Mouse (Mus musculus) CD4-positive, CD25-positive, alpha-beta regulatory T cell, adult 2 months (primary cell): ENCODE measurements at regions not wholly inside any gene's neighbourhood (a gene's known extent, or its start where the extent isn't known, plus 50 kb on each side); places are given as distances from the start of the nearest gene placed in this dataset.

Source experiments
- DNase-seq: peaks from one replicate; pipeline ENCODE4 v3.0.0-alpha.2; 2012; ENCODE audit warnings: low read depth, low spot score

DNA sequence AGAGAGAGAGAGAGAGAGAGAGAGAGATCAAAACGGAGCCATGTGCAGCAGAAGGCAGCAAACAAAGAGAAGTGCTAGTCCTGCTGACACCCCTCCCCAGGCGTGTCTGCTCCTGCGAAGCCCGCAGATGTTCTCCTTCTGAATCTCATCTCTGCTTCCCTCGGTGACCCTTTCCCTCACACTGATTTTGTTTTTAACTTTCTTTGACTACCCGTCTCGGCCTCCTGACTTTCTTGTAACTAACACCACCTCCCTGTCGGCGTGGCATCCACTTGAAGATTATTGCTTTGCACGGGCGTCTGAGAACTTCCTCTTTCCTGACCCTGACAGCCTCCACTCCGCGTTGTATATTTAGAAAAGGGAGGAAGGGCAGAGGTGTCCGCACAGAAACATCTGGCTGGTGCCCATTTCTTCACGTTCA is 654.3 kb downstream of the Adgrl2 start:
- DNase-seq, result no peak

GRCm38 (mm10) chr3:148335654-148336053 is 654.7 kb downstream of the Adgrl2 start:
- no peak for DNase-seq

DNA sequence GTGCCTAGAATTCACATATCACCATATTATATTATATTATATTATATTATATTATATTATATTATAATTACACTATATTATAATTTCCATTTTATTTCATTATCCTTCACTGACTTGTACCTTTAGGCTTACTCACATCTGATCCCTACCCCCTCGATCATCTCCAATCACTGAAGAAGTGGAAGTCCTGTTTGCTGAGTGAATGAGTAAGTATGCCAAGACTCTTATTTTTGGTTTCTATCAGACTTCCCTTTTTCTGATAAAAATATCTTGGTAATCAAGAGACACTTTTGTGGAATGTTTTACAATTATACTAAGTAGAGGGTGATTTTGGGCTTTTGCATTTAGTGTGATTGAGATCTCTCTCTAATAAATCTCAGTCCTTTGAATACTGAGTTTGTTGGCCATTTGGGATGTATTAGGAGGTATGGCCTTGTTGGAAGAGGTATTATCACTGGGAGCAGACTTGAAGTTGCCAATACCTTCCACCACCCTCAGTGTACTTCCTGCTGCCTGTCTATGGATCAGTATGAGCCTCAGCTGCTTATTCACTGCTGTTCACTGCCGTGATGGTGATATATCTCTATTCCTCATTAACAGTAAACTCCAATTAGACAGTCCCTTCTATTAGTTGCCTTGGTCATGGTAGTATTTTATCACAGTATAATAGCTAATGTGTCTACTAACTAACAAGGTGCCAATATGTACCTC is 665.3 kb downstream of the Adgrl2 start:
- DNase-seq, result no peak

DNA sequence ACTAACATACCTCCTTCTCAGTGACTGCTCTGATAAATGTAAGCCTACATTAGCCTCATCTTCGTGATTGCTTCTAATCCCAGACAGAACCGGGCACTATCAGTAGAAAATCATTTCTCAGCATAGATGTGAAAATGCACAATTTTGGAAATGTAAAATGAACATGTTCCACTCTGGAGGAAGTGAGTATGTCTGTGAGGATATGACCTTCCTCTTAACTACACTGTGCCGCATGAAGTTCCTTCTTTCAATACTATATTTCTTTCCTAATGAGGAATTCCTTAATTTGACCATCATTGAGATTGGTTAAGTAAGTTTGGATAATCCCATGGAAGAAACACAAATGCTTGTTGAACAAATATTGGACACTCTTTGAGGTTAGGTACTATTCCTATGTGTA is 668.5 kb downstream of the Adgrl2 start:
- DNase-seq, result no peak

DNA sequence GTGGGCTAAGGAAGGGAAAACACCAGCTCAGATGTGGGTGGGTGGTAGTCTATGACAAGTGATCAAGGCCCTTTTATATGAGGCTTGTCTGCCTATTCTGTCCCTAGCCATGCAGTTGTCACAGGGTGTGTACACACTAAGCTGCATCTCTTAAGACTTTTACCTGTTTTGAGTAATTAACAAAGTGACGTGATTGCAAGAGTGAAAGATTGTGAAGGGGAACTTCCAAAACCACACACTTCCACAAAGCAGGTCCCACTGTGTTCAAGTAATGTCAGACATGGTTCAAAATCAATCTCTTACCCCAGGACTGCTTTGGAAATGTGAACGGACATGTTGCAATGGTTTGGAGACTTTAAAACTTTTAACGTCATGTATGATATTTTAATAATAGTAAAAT is 674.2 kb downstream of the Adgrl2 start:
- DNase-seq, result no peak

- no peak for DNase-seq
Measured at GRCm38 (mm10) chr3:148315286-148315685, 675.1 kb downstream of the Adgrl2 start.

DNA sequence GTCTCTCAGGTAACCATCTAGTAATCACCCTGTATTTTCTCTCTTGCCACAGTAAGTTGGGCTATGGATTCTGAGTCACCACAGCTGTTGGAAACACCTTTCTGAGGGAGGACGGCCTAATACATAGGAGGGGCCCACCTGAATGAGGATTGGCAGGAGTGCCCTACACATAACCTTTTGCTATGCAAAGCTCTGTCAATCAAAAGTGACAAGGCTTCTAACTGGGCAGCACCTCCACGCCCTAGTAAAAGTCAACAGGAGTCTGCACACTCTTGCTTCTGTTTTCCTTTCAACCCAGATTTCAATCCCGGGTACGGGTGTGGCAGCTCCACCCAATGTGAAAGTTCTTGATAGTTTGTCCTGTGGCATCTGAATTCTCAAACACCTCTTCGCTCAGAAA is 694.8 kb downstream of the Adgrl2 start:
- DNase-seq, result no peak

- no peak for DNase-seq
Measured at GRCm38 (mm10) chr3:148278978-148279377, 711.4 kb downstream of the Adgrl2 start.

DNA sequence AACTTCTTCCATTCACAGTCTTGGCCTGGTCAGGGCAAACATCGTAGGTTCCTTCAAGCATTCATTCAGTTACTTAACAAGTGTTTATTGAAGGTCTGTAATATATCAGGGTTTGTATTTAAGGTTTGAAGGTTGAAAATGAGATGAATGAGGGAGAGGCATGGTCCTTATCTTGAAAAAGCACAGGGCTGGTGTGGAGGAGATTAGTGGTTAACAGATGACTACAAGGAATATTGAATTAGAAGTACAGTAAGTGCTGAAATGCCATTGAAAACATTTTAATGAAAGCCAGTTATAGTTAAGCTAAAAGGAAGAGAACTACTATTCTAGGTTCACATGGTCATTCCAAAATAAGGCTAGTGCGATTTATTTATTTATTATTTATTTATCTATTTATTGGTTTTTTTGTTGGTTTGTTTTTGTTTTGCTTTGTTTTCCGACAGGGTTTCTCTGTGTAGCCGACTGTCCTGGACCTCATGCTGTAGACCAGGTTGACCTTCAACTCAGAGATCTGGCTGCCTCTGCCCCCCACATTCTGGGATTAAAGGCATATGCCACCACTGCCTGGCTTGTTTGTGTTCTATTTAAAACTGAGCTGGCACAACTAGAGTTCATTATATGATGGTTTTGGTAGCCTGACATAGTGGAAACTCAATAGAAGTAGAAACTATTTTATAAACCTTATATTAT is 718.1 kb downstream of the Adgrl2 start:
- DNase-seq, result no peak

- DNase-seq, result no peak
Measured at GRCm38 (mm10) chr3:148268812-148269211, 721.5 kb downstream of the Adgrl2 start.

GRCm38 (mm10) chr3:148259211-148259610 is 731.1 kb downstream of the Adgrl2 start:
- DNase-seq, result no peak

GRCm38 (mm10) chr3:148248617-148249016 is 741.7 kb downstream of the Adgrl2 start:
- no peak for DNase-seq

GRCm38 (mm10) chr3:148246786-148247185 is 743.6 kb downstream of the Adgrl2 start:
- DNase-seq, result no peak

DNA sequence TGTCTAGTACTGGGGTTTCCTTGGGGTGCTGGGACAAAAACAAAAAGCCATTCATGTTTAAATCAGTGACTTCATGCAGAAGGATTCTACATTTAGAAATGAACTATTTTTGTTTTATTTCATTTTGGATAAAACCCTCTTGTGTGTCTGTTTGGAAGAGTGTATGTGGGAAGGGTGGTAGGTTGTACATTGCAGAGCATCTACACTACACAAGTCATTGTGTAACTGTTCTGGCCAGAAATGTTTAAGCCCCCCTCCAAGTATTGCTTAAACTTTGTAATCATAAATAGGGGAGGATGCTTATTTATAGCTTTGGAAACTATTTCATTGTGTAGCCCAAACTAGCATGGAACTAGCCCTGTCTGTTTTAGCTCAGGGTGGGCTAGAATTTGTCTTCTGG is 752.3 kb downstream of the Adgrl2 start:
- no peak for DNase-seq

- DNase-seq, result no peak
Measured at GRCm38 (mm10) chr3:148237555-148237954, 752.8 kb downstream of the Adgrl2 start.

- no peak for DNase-seq
Measured at GRCm38 (mm10) chr3:148233616-148234015, 756.7 kb downstream of the Adgrl2 start.

DNA sequence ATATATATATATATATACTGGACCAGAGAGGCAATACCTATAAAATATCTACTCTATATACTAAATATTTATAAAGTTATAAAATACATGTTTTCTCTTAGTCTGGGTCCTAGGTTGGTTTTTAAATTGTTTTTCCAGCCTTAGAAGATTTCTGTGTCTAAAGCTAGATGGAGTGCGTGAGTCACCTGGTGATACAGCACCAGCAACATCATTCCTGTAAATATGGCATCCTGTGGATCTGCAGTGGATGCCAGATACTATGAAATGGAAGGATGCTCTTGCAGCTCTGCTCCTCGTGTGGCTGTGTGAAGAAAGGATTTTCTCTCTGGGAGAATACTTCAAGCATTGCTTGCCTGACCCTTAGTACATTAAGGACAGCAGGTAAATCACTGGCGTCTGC is 761.2 kb downstream of the Adgrl2 start:
- no peak for DNase-seq

- DNase-seq, result no peak
Measured at GRCm38 (mm10) chr3:148228002-148228707, 762.2 kb downstream of the Adgrl2 start.

DNA sequence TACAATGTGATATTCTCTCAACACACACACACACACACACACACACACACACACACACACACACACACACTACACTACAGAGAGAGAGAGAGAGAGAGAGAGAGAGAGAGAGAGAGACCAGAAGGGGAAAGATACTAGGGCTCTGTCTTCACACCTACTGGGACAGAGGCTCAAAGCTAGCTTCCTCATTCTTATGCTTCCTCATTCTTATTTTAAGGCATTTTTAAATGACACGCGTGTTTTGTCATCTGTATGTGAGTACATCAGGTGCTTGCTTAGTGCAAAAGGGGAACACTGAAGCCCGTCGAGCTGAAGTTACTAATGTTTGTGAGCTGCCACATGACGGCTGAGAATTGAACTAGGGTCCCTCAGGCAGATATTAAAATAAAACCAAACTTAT is 769.5 kb downstream of the Adgrl2 start:
- no peak for DNase-seq

DNA sequence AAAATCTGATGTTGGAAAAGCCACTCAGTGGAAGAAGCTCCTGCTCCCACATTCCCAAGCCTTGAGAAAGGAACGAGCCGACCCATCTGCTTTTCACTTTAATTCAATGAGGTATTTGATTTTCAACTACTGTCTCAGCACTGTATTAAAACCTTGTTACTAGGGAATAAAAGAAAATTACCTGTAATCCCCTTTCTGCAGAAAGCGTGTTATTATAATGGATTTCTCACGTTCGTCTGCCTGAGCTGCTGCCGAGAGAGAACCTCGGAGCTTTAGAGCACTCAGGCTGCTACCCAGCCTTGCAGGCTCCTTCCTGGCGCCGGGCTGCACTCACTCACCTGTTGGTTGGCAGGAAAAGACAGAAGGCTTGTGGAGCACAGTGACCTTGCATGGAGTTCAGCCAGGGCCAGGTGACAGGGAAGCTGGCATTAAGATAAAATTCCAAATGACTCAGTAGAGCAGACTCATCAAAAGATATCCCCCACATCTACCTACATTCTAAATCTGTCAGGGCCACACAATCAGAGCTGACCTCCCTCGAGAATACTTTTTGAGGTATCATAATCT is 770.2 kb downstream of the Adgrl2 start:
- no peak for DNase-seq

DNA sequence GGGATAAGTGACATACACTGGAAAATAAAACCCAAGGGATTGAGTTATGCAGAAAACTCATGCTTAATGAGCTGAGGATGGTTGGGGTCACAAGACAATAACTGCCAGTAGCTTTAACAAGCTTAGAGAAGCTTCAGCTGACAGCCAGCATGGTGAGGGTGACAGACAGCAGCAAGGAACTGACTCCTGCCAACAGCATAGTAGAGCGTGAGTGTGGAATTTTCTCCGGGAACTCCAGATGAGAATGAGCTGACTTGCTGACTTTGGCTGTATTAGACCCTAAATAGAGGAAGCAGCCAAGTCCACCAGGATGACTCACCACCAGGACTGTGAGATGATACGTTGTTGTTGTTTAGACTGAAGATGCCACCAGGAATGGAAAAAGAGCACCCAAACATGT is 788.2 kb downstream of the Adgrl2 start:
- DNase-seq, result no peak

GRCm38 (mm10) chr3:148186704-148187103 is 803.7 kb downstream of the Adgrl2 start:
- DNase-seq, result no peak
